Mouse (Mus musculus) stomach, postnatal 0 days (tissue): ENCODE measurements at regions not wholly inside any gene's neighbourhood (a gene's known extent, or its start where the extent isn't known, plus 50 kb on each side); places are given as distances from the start of the nearest gene placed in this dataset.

ENCODE experiments used
- ATAC-seq: fragments of 200-750 bp; cut with Nextera tagmentation; 2 replicates; pipeline ENCODE4 v1.8.0; 2017; ENCODE audit not compliant: low FRiP score, low TSS enrichment
- DNase-seq: peaks from one replicate; pipeline ENCODE4 v3.0.0-alpha.2; 2016; ENCODE audit warnings: low spot score
- H3K27ac ChIP-seq: fragments of 300-500 bp; sonication (generic); replicated peaks from 2 replicates; pipeline ENCODE4 v1.5.1; 2014; ENCODE audit warnings: mild to moderate bottlenecking, control low read depth
- H3K27me3 ChIP-seq: fragments of 300-500 bp; sonication (generic); 2 replicates; pipeline ENCODE4 v1.6.1; 2014; ENCODE audit warnings: low read length; ENCODE audit not compliant: control insufficient read depth, insufficient read depth
- H3K36me3 ChIP-seq: fragments of 300-500 bp; sonication (generic); 2 replicates; pipeline ENCODE4 v1.6.1; 2014; ENCODE audit warnings: low read length, mixed read lengths; ENCODE audit not compliant: control insufficient read depth, insufficient read depth
- H3K4me1 ChIP-seq: fragments of 300-500 bp; sonication (generic); replicated peaks from 2 replicates; pipeline ENCODE4 v1.6.1; 2014; ENCODE audit warnings: antibody characterized with exemption; ENCODE audit not compliant: control insufficient read depth, insufficient read depth
- H3K4me2 ChIP-seq: fragments of 300-500 bp; sonication (generic); replicated peaks from 2 replicates; pipeline ENCODE4 v1.6.1; 2014; ENCODE audit warnings: low read depth, mild to moderate bottlenecking, control low read depth, moderate library complexity
- H3K4me3 ChIP-seq: fragments of 300-500 bp; sonication (generic); 2 replicates; pipeline ENCODE4 v1.5.1; 2014; ENCODE audit warnings: low read depth, low read length, control low read depth
- H3K9ac ChIP-seq: fragments of 300-500 bp; sonication (generic); 2 replicates; pipeline ENCODE4 v1.6.1; 2014; ENCODE audit warnings: mild to moderate bottlenecking, low read length, control low read depth, mixed read lengths
- H3K9me3 ChIP-seq: fragments of 300-500 bp; sonication (generic); 2 replicates; pipeline ENCODE4 v1.6.1; 2016; ENCODE audit warnings: low read length; ENCODE audit not compliant: control insufficient read depth
- CTCF ChIP-seq: IDR thresholded peaks from 2 replicates; pipeline ENCODE4 v1.5.1; 2016; ENCODE audit warnings: antibody characterized with exemption, low read depth, mild to moderate bottlenecking, moderate library complexity
- EP300 ChIP-seq: optimal IDR thresholded peaks from 2 replicates; pipeline ENCODE3; 2016; ENCODE audit warnings: antibody characterized with exemption
- WGBS: fragments of 180-500 bp; shearing (Covaris S2); extraction: QIAGEN DNeasy Blood & Tissue Kit; methylation state at CpG from one replicate; pipeline ENCODE4 v1.1.7; 2014; 5-methylcytosine and 5-hydroxymethylcytosine counted together

- Histone ChIP-seq H3K27me3 (no peaks in the 10 kb centered on the region), H3K9me3 (no peaks in the 10 kb centered on the region; the same call in 1 of the 2 replicates), H3K9ac (no peak overlapping the region), H3K4me3 (no peak overlapping the region), H3K27ac (no peak overlapping the region), H3K4me1 (no peaks in the 10 kb centered on the region), H3K4me2 (no peak overlapping the region), H3K36me3 (no peaks in the 10 kb centered on the region)
- ATAC-seq (no peak), DNase-seq (no peak)
- TF ChIP-seq CTCF, result no peak
- TF ChIP-seq EP300, result no peak
- 76% methylated on average over 7 of the region's 7 CpGs for WGBS
Measured at GRCm38 (mm10) chr1:124825717-124826116, 609.8 kb downstream of the Actr3 start.

GRCm38 (mm10) chr1:124793026-124793425, 642.5 kb downstream of the Actr3 start:
- H3K27ac ChIP-seq, result no peak overlapping the region
- 61% methylated on average over 2 of the region's 2 CpGs for WGBS
- no peaks in the 10 kb centered on the region for H3K4me1 ChIP-seq
- no peaks in the 10 kb centered on the region for H3K36me3 ChIP-seq
- H3K27me3 ChIP-seq, result no peaks in the 10 kb centered on the region
- no peaks in the 10 kb centered on the region for H3K9me3 ChIP-seq
- TF ChIP-seq EP300 (no peak), CTCF (no peak)
- no peak overlapping the region for H3K4me2 ChIP-seq
- H3K9ac ChIP-seq, result no peak overlapping the region
- H3K4me3 ChIP-seq, result no peak overlapping the region
- ATAC-seq, result no peak
- DNase-seq, result no peak

GRCm38 (mm10) chr1:124790646-124791045, 644.9 kb downstream of the Actr3 start:
- Histone ChIP-seq H3K27ac (no peak overlapping the region), H3K4me3 (no peak overlapping the region), H3K4me2 (no peak overlapping the region), H3K9ac (no peak overlapping the region), H3K27me3 (no peaks in the 10 kb centered on the region), H3K9me3 (no peaks in the 10 kb centered on the region), H3K4me1 (no peaks in the 10 kb centered on the region), H3K36me3 (no peaks in the 10 kb centered on the region)
- no peak for ATAC-seq
- WGBS, result 53% methylated on average over 2 of the region's 2 CpGs
- no peak for TF ChIP-seq CTCF
- TF ChIP-seq EP300, result no peak
- DNase-seq, result no peak

- ATAC-seq (no peak), DNase-seq (no peak)
- Histone ChIP-seq H3K4me1 (no peaks in the 10 kb centered on the region), H3K27ac (no peak overlapping the region), H3K4me3 (no peak overlapping the region), H3K4me2 (no peak overlapping the region), H3K9me3 (no peaks in the 10 kb centered on the region), H3K27me3 (no peaks in the 10 kb centered on the region), H3K9ac (no peak overlapping the region), H3K36me3 (no peaks in the 10 kb centered on the region)
- 68% methylated on average over 3 of the region's 3 CpGs for WGBS
- TF ChIP-seq EP300, result no peak
Measured at GRCm38 (mm10) chr1:124790130-124790529, 645.4 kb downstream of the Actr3 start.

GRCm38 (mm10) chr1:124783066-124783465, 652.5 kb downstream of the Actr3 start:
- no peak for ATAC-seq
- TF ChIP-seq CTCF (no peak), EP300 (no peak)
- 72% methylated on average over 2 of the region's 2 CpGs for WGBS

GRCm38 (mm10) chr1:124777685-124778084, 657.8 kb downstream of the Actr3 start:
- no peaks in the 10 kb centered on the region for H3K9me3 ChIP-seq
- H3K4me1 ChIP-seq, result no peaks in the 10 kb centered on the region
- TF ChIP-seq EP300, result no peak
- TF ChIP-seq CTCF, result no peak
- H3K4me2 ChIP-seq, result no peak overlapping the region
- ATAC-seq (no peak), DNase-seq (no peak)
- no peak overlapping the region for H3K9ac ChIP-seq
- 81% methylated on average over 2 of the region's 2 CpGs for WGBS
- H3K36me3 ChIP-seq, result no peaks in the 10 kb centered on the region
- H3K27me3 ChIP-seq, result no peaks in the 10 kb centered on the region
- no peak overlapping the region for H3K27ac ChIP-seq
- H3K4me3 ChIP-seq, result no peak overlapping the region

More at GRCm38 (mm10) chr1:124783066-124783465, 652.5 kb downstream of the Actr3 start:
- no peak overlapping the region for H3K9ac ChIP-seq
- no peak for DNase-seq
- no peaks in the 10 kb centered on the region for H3K9me3 ChIP-seq
- H3K27ac ChIP-seq, result no peak overlapping the region
- no peaks in the 10 kb centered on the region for H3K27me3 ChIP-seq
- H3K4me3 ChIP-seq, result no peak overlapping the region
- no peaks in the 10 kb centered on the region for H3K36me3 ChIP-seq
- no peaks in the 10 kb centered on the region for H3K4me1 ChIP-seq
- no peak overlapping the region for H3K4me2 ChIP-seq
